Mouse (Mus musculus) right cerebral cortex, postnatal 10 days (tissue): ENCODE results near the gene Sez6l2.
A peak's percentile ranks its signal among the peaks of the same experiment; 100 is the strongest.
"Not testable (repeated sequence)": the region's sequence is repeated elsewhere in the genome, so short reads cannot be mapped to it uniquely, and the experiment has no call there.

Source experiments
- DNase-seq, 2 experiments: peaks; one replicate each; pipeline ENCODE4 v3.0.0; 2021; ENCODE audit warnings: low spot score in 2 of 2

Gene Sez6l2

GRCm38 (mm10) chr7:126949793-126950646, at the start of gene Sez6l2:
Gene Sez6l2, plus strand, starts transcription at chr7:126950563.
- DNase-seq: peak; percentile 90 to 92

- DNase-seq: no peak
These were observed 44.8 kb upstream of the Sez6l2 start for GRCm38 (mm10) chr7:126905590-126905989.

DNA sequence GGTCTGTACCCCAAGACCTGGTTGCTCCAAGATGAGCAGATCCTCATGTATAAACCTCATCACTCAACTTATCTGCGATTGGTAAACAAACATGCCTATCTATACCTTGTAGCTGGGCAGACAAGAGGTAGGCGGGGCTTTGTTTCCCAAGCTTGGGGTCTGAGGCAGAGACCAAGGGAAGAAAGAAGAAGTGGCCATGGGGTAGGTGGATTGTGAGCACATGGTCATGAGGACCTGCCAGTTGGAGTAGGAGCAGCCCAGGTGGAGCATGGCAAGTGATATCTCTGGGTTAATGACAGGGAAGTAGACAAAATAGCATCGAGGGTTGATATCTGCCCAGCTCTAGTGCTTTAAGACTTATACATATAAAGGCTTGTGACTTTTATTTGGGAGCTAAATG, 35.5 kb upstream of the Sez6l2 start:
- DNase-seq: no peak

DNA sequence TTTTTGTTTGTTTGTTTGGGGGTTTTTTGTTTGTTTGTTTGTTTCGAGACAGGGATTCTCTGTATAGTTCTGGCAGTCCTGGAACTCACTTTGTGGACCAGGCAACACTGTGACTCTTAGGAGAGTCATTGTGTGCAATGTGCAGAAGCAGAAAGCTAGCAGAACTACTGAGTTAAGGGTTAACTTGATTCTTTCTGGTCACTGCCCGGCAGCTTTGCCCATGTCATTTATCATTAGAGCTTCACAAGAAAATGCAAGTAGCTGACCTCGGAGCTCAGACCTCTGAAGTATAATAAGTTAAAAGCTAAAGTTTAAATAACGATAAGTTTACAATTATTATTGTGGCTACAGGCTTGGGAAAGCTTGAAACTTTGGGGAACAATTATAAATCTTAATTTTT, 32.0 kb upstream of the Sez6l2 start:
- not testable (repeated sequence) for DNase-seq

- no peak for DNase-seq
These were observed 30.4 kb upstream of the Sez6l2 start for GRCm38 (mm10) chr7:126919973-126920372.

- no peak for DNase-seq
These were observed 28.8 kb upstream of the Sez6l2 start for GRCm38 (mm10) chr7:126921563-126921962.

- peak in 1 of 2 experiments; percentile 38 for DNase-seq
These were observed 27.7 kb upstream of the Sez6l2 start, which contains the start of gene Tmem219 for GRCm38 (mm10) chr7:126922624-126923060. Gene Tmem219, minus strand, starts transcription at chr7:126922917.

DNA sequence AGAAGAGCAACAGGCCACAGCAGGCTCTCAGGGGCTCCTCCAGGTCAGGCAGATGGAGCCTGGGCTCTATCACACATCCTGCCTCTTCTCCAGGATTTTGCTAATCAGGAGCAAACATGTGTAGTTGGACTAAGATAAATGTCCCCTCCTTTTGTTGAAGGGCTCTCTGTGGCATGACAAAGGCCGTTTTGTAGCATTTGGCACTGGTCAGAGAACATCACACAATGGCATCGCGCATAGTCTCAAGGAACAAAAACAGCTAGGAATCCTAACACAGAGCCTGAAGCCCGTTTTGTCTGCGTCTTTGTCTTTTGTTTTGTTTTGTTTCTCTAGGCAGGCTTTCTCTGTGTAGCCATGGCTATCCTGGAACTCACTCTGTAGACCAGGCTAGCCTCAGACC, 26.4 kb upstream of the Sez6l2 start:
- no peak for DNase-seq

DNA sequence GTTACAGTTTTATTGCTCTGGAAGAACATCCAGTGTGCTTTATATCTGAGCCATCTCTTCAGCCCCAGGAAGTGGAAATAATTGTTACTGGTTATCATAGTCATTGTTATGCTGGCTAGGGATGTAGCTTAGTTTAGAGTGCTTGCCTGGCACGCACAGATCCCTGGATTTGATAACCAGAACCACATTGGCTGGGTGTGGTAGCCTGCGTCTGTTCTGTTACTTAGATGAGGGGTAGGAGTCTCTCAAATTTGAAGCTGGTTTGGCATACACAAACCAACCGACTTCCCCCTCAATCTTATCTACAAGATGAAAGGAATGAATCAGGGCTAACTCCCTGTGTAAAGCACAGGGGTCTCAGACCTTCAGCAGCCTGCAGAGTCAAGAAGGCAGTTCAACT, 24.1 kb upstream of the Sez6l2 start:
- no peak for DNase-seq

GRCm38 (mm10) chr7:126928384-126929037, 21.9 kb upstream of the Sez6l2 start, which contains the start of gene Kctd13:
Gene Kctd13, plus strand, starts transcription at chr7:126928879.
- DNase-seq: peak; percentile 93 to 94

DNA sequence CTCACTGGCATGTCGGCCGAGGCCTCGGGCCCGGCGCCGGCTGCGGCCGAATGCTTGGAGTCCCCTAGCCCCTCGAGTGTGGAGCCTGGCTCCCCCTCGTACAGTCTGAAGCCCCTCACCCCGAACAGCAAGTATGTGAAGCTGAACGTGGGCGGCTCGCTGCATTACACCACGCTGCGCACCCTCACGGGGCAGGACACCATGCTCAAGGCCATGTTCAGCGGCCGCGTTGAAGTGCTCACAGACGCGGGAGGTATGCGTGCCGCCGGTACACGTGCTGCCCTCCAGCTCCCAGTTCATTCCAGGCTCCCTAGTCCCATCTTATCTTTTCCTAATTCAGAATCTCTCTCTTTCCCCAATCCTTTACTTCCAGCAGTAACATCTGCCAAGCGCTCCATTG, 21.3 kb upstream of the Sez6l2 start:
- peak in 1 of 2 experiments; percentile 56 for DNase-seq

- no peak for DNase-seq
These were observed 17.7 kb upstream of the Sez6l2 start for GRCm38 (mm10) chr7:126932652-126933051.

- DNase-seq: no peak
These were observed 9.2 kb upstream of the Sez6l2 start for GRCm38 (mm10) chr7:126941171-126941570.

GRCm38 (mm10) chr7:126941801-126942200, 8.6 kb upstream of the Sez6l2 start:
- DNase-seq: no peak

DNA sequence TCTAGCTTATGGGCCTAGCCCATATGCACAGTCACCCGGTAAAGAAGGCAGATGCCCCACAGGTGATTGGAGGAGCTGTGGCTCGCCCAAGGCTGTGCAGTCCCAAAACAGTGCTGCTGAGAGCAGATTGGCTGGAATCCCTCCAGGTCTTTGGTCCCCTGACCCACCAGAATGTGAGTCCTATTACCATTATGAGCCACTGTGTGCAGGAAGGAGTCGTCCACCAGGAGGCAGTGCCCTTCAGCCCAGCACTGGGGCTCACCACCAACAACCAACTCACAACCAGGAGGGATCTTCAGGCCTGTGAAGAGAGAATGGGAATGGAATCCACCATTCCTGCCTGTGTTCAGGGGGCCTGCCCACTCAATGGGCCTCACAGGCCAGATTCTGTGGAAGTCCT, 3.8 kb upstream of the Sez6l2 start:
- DNase-seq: no peak

DNA sequence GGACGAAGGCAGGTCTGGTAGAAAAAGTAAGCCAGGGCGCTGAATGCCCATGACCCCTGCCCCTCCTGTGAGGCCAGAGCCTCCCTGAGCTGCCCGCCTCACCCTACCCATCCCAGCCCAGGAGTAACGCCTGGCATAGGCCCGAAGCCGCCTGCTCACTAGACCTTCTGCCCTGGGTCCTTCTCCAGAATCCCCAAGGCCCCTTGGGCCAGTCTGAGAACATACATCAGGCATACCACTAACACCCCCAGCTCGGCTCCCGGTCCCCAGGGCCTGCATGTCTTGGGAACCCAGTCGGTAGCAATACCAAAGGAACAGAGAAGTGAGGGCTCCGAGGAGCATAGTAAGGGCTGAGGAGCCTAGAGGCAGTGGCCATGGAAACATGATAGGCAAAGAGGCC, 1.7 kb upstream of the Sez6l2 start:
- no peak for DNase-seq

DNA sequence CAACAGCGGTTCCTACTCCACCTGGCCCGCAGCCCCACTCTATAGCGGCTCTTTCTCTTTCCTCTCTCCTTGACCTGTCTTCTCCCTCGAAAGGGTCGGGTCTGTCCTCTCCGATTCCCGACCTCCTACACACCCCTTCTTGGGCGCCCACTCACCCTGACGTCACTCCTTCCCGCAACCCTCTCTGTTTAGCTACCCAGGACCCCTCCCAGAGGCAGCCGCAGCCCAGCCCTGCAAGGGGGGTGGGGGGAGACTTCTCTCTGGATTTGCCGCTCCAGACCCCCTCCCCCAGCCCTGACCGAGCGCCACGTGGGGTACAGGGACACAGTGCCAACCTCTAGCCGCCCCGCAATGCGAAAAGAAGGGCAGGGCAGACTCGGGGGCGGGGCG, 965 bp upstream of the Sez6l2 start, which contains the start of gene Asphd1:
Gene Asphd1 (minus strand): TSS at position 180 of the 390 bp plus-strand sequence.
- DNase-seq: peak; percentile 89 to 93

DNA sequence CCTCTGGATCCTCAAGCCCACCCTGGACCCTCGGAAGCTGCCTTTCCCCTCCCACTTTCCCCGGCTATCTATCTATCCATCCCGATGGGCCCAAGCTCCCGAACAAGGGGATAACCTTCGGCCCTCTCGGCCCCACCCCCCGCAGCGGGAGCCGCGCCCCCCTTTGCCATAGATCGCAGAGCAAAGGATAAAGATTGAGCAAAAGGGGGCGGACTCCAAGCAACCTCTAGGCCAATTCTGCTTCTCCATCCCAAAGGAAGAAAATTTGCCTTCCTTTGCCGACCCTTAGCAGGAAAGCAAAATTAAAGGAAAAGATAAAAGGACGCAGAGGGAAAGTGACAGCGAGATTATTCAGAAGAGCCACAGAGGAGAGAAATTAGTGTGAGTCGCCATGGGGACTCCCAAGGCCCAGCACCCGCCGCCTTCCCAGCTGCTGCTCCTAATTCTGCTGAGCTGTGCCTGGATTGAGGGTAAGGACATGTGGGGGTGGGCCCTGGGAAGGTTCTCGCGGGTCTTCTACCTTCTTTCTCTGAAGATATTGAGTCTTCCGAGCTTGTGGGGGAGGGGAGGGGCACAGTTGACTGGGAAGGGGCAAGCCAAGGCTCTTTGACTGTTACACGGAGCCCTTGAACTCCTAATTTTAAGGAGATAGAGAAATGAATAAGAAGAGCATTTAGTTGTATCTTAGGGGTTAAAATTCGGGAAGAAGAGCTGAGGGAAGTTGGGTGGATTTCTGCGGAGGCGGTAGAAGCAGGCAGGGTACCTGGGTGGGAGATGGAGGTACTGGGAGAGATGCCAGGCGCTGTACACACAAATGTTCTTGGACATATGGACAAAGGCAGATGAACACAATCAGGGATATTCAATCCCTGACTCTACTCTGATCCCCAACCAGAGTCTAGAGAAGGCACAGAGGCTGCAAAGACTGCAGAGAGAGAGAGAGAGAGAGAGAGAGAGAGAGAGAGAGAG, 568 bp downstream of the Sez6l2 start:
- peak; percentile 59 to 65 for DNase-seq

DNA sequence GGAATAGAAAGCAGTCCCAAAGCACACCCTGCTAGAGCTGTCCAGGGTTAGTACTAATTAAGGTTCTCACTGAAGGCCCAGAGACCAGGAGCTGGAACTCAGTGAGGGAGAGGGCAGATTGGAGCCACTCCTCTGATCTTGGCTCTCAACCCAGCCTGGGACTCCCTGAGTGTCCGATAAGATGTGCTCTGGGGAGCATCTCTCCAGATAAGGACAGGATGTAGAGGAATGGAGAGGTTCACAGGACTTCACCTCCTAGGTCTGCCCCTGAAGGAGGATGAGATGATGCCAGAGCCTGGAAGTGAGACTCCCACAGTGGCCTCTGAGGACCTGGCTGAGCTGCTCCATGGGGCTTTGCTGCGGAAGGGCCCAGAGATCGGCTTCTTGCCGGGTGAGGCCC, 1.4 kb downstream of the Sez6l2 start:
- no peak for DNase-seq

- DNase-seq: no peak
These were observed 2.3 kb downstream of the Sez6l2 start for GRCm38 (mm10) chr7:126952646-126953045.

GRCm38 (mm10) chr7:126955125-126955524, 4.8 kb downstream of the Sez6l2 start:
- no peak for DNase-seq

DNA sequence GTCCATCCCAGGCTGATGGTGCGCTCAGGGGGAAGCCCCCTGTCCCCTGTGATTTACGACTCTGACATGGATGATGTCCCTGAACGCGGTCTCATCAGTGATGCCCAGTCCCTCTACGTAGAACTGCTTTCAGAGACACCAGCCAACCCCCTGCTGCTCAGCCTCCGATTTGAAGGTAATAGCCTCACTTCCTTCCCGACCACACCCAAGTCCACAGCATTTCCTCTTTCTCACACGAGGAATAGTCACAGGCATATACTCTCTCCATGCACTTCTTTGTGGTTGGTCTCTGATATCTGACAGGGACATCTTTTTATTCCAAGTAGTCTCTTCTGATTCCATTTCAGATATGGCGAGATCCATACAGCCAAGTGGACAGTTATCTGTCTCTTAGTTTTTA, 9.4 kb downstream of the Sez6l2 start:
- DNase-seq: no peak
